Mouse (Mus musculus): ENCODE results near the gene Mavs. TPM values are rescaled to one million over a fixed set of nuclear protein-coding genes. Genes with fewer than 3 reads are reported as not detected.
A peak's percentile ranks its signal among the peaks of the same experiment; 100 is the strongest.

The Mavs gene
- polyA plus RNA-seq, 1 experiment from 2014 or later = 16.3 TPM

DNA sequence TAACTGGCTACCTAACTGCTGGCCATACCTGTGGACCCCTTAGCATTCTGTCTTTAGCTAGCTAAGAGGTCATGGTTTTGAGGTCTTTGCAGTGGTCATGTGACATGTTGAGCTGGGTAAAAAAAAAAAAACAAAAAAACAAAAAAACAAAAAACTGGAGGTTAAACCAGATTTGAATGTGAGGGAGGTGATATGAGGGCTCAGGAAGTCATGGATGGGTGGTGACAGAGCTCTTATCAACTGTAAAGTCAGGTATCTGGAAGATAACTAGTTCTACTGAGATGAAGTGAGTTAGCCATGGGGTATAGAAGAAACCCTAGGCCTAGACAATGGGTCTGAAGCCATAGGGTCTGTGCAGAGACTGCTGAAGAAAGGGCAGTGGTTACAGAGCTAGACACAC, 8.3 kb downstream of the Mavs start:
- Histone ChIP-seq H3K27me3 (no peaks in the 10 kb centered on the region), H3K4me2 (replicated peaks) (no peak overlapping the region), H3K9me3 (no peaks in the 10 kb centered on the region), H3K36me3 (peaks cover 74% of the 10 kb centered on the region), H3K4me3 (no peak overlapping the region), H3K9ac (no peak overlapping the region), H3K4me1 (no peaks in the 10 kb centered on the region), H3K27ac (no peak overlapping the region)
- ATAC-seq (ENCODE audit: insufficient number of reproducible peaks, insufficient read depth, low FRiP score, low TSS enrichment) = no peak

DNA sequence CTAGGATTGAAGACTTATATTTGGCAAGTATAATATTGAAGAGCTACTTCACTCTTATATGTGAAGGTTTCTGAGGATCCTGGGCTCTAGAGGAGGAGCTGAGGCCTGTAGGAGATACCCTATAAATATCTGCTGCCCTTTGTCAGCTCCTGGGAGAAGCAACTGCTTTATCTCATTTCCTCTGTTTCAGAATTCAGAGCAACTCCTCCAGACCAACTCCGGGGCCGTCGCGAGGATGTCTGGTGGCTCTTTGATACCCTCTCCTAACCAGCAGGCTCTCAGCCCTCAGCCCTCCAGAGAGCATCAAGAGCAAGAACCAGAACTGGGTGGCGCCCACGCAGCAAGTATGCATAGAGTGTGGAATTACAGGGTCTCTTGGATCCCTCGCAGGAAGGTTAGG, 9.1 kb downstream of the Mavs start:
- Histone ChIP-seq H3K4me1 (no peaks in the 10 kb centered on the region), H3K9me3 (no peaks in the 10 kb centered on the region), H3K36me3 (peaks cover 82% of the 10 kb centered on the region), H3K4me3 (no peak overlapping the region), H3K27ac (no peak overlapping the region), H3K9ac (no peak overlapping the region), H3K4me2 (replicated peaks) (no peak overlapping the region), H3K27me3 (no peaks in the 10 kb centered on the region)
- 86% methylated on average over 7 of the region's 7 CpGs for WGBS
- no peak for ATAC-seq (ENCODE audit: insufficient number of reproducible peaks, insufficient read depth, low FRiP score, low TSS enrichment)

DNA sequence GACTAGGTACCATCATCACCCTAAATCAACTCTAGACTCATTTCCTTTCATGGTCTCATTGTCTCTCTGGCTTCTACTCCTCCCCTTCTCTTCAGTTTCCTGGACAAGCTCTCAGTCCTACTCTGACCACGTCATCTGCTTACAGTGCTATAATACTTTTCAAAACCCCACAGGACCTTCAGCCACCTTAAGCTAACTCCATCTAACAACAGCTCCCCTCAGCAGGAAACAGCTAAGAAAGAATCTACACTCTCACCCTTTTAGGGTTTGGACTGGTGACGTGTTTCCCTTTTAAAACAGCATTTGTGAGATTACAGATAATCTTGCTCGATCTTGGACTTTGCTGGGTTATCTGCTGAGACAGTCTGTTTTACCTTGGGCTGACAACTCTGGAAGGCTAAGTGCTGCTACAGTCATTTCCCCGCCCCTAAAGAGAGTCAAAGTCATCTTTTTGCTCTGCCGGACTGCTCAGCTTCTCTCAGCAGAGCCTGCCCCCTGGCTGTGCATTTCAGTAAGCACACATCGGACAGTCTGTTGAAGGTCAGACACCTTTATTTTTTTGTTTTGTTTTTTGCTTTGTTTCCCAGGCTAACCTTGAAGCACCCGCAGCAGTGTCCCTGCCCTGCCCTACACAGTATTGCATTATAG, 19.9 kb downstream of the Mavs start:
- Histone ChIP-seq H3K27me3 (no peaks in the 10 kb centered on the region), H3K9ac (no peak overlapping the region), H3K4me1 (no peaks in the 10 kb centered on the region), H3K27ac (0 out of 2 replicates have a peak overlapping the region, but pooled peaks have one; percentile 8), H3K36me3 (no peaks in the 10 kb centered on the region), H3K4me2 (replicated peaks) (no peak overlapping the region), H3K4me3 (no peak overlapping the region), H3K9me3 (no peaks in the 10 kb centered on the region)
- WGBS = 27% methylated on average over 7 of the region's 7 CpGs
- ATAC-seq (ENCODE audit: insufficient number of reproducible peaks, insufficient read depth, low FRiP score, low TSS enrichment) = 0 out of 2 replicates have a peak, but pooled peaks have one; percentile 29

DNA sequence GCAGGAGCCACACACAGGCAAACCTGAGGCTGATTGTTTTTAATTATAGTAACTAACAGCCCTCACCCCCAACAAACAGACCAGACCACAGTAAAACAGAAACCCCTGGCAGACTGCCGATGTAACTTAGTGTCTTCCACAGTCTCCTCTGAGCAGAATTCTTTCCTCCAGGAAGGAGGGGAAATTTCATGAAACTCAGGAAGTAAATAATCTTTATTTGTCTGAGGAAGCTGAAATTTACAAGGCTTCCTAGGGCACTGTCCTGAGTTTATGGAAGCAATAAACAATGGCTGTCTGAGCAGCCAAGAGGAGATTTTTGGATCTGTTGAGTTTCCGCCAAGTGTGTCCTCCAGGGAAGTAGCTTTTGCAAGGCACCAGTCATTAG, 20.5 kb downstream of the Mavs start:
- no peak for ATAC-seq (ENCODE audit: insufficient number of reproducible peaks, insufficient read depth, low FRiP score, low TSS enrichment)
- Histone ChIP-seq H3K9me3 (no peaks in the 10 kb centered on the region), H3K27ac (no peak overlapping the region), H3K27me3 (no peaks in the 10 kb centered on the region), H3K4me1 (no peaks in the 10 kb centered on the region), H3K36me3 (no peaks in the 10 kb centered on the region), H3K4me2 (replicated peaks) (no peak overlapping the region), H3K9ac (no peak overlapping the region), H3K4me3 (no peak overlapping the region)
- 58% methylated on average over 2 of the region's 2 CpGs for WGBS

DNA sequence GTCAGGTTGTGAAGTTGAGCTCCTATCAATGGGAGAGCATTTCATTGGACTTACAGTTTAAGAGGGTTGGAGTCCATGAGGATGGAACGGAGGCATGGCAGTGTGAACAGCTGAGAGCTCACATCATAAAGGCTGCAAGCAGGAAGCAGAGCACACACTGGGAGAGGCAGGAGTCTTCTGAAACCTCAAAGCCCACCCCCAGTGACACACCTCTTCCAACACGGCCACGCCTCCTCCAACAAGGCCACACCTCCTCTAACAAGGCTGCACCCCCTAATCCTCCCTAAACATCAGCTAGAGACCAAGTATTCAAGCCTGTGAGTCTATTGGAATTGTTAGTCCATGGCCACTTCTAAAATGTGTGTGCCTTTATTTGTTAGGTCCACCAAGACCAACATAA, 21.9 kb downstream of the Mavs start:
- H3K4me1 ChIP-seq = no peaks in the 10 kb centered on the region; the same call in 1 of the 2 replicates
- no peaks in the 10 kb centered on the region for H3K9me3 ChIP-seq
- no peak overlapping the region for H3K9ac ChIP-seq
- WGBS = 52% methylated on average over 3 of the region's 3 CpGs
- no peak overlapping the region for H3K4me3 ChIP-seq
- no peaks in the 10 kb centered on the region for H3K36me3 ChIP-seq
- no peak overlapping the region for H3K4me2 ChIP-seq (replicated peaks)
- no peak overlapping the region for H3K27ac ChIP-seq
- no peaks in the 10 kb centered on the region for H3K27me3 ChIP-seq
- ATAC-seq (ENCODE audit: insufficient number of reproducible peaks, insufficient read depth, low FRiP score, low TSS enrichment) = no peak

DNA sequence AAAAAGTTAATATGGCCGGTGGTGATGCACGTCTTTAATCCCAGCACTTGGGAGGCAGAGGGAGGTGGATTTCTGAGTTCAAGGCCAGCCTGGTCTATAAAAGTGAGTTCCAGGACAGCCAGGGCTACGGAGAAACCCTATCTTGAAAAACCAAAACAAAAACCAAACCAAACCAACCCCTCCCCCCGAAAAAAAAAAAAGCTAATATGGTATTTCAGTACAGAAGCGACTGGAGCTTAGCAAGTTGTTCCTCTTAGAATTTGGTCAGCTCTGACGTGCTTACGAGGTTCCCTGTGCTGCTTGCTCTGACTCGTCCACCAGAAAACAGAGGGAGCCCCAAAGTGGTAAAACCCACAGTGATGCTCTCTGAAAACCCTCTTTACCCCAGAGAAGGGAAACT, 24.8 kb downstream of the Mavs start:
- Histone ChIP-seq H3K4me1 (peaks cover 4% of the 10 kb centered on the region; the same call in 1 of the 2 replicates), H3K9me3 (no peaks in the 10 kb centered on the region), H3K27me3 (no peaks in the 10 kb centered on the region), H3K36me3 (no peaks in the 10 kb centered on the region), H3K4me2 (replicated peaks) (no peak overlapping the region), H3K4me3 (no peak overlapping the region), H3K27ac (no peak overlapping the region), H3K9ac (no peak overlapping the region)
- no peak for ATAC-seq (ENCODE audit: insufficient number of reproducible peaks, insufficient read depth, low FRiP score, low TSS enrichment)
- 77% methylated on average over 8 of the region's 8 CpGs for WGBS

DNA sequence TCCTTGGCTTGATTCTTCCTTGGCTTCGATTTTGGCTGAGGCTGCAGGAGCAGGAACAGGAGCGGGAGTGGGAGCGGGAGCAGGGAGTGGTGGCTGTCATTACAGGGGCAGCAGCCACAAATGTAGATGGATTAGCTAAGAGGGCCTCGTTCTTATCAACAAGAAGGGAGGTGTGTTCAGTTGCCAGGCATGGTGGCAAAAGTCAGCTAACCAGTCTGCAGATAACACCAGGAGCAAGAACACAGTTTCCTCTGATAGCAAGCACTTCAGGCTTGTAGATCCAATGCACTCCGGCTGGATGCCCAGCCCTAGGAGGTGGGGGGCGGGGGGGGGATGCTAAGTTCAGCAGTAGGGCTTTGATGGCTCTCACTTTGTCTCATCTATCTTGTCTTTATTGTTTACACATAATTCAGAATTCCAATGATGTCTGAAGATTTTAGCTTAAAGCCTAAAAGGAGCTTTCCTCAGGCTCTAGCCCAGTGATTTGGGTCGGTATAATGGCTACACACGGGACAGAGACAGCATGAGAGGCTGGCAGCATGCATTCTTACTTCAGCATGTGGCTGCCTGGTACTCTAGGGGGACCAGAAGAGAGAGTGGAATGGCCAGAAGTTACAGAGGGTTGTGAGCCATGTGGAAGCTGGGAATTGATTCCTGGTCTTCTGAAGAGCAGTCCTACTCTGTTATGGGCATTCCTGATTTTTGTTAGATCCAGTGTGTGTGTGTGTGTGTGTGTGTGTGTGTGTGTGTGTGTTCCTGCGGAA, 26.9 kb downstream of the Mavs start:
- H3K9ac ChIP-seq = no peak overlapping the region
- no peak overlapping the region for H3K4me2 ChIP-seq (replicated peaks)
- whole genome bisulfite sequencing = 65% methylated on average over 9 of the region's 9 CpGs
- peaks cover 19% of the 10 kb centered on the region for H3K4me1 ChIP-seq
- H3K27ac ChIP-seq = 0 out of 2 replicates have a peak overlapping the region, but pooled peaks have one; percentile 100
- no peak for ATAC-seq (ENCODE audit: insufficient number of reproducible peaks, insufficient read depth, low FRiP score, low TSS enrichment)
- no peak overlapping the region for H3K4me3 ChIP-seq
- H3K27me3 ChIP-seq = no peaks in the 10 kb centered on the region
- peaks cover 7% of the 10 kb centered on the region; the same call in 1 of the 2 replicates for H3K36me3 ChIP-seq
- H3K9me3 ChIP-seq = no peaks in the 10 kb centered on the region

DNA sequence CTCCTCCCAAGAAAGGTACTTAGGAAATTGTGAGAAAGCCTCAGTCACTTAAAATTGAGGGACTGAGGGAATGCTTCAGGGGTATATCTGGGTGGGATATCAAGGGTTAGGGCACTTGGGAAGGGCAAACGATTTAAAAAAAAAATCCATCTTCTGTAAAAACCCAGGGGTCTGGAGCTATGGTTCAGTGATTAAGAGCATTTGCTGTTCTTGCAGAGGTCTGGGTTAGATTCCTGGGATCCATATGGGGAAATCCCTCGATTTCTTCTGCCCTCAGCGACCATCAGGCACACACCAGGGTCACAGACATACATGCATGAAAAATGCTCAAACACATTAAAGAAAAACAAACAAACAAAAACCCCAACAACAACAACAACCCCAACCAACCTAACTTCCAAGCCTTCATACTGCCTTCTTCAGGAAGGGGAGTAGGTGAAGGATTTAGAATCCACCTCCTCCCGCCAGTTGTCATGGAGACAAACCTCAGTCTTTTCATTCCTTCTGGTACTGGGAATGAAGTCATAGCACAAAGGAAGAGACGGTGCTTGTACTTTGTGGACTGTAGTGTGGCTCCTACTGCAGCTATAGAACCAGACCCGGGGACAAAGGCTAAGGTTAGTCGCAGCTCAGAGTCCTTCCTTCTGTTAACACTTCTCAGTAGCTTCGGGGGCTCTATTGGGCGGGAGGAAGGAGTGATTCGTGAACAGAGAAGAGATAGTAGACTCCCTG, 27.8 kb downstream of the Mavs start:
- peak overlapping the region; percentile 97 for H3K9ac ChIP-seq
- peaks cover 19% of the 10 kb centered on the region for H3K4me1 ChIP-seq
- peak overlapping the region; percentile 87 for H3K4me3 ChIP-seq
- peak overlapping the region; percentile 63 for H3K4me2 ChIP-seq (replicated peaks)
- peak; percentile 79 for ATAC-seq (ENCODE audit: insufficient number of reproducible peaks, insufficient read depth, low FRiP score, low TSS enrichment)
- no peaks in the 10 kb centered on the region for H3K27me3 ChIP-seq
- 4% methylated on average over 10 of the region's 10 CpGs for WGBS
- H3K27ac ChIP-seq = peak overlapping the region; percentile 100
- no peaks in the 10 kb centered on the region for H3K9me3 ChIP-seq
- H3K36me3 ChIP-seq = peaks cover 7% of the 10 kb centered on the region; the same call in 1 of the 2 replicates

DNA sequence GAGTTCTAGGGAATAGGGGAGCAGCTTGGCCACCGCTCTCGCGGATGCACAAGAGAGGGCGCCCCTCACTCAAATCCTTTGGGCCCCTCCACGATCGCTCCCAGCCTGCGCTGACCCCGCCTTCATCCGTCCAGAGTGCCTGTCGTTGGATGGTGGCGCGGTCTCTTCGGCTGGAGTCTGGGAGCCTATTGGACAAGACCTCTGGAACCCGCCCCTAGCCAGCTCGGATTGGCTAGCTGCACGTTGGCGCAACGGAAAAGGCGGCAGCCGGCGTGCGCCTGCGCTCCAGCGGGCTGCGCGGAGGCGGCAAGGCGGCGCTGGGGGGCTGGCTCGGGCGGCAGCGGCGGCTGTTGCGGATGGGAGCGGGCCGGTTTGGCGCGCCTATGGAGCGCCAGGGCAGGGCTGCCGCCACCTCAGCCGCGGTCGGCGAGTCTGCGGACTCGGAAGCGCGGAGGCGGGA, 28.4 kb downstream of the Mavs start, which contains the start of gene Pank2:
Gene Pank2, plus strand, starts transcription at position 283 of the 460 bp plus-strand sequence.
- Histone ChIP-seq H3K27me3 (no peaks in the 10 kb centered on the region), H3K9ac (peak within 1 kb of the TSS; percentile 97), H3K4me1 (peaks cover 19% of the 10 kb centered on the region), H3K27ac (peak within 1 kb of the TSS; percentile 100), H3K36me3 (peaks cover 7% of the 10 kb centered on the region; the same call in 1 of the 2 replicates), H3K9me3 (no peaks in the 10 kb centered on the region), H3K4me2 (replicated peaks) (peak within 1 kb of the TSS; percentile 70), H3K4me3 (peak within 1 kb of the TSS; percentile 87)
- peak; percentile 100 for ATAC-seq (ENCODE audit: insufficient number of reproducible peaks, insufficient read depth, low FRiP score, low TSS enrichment)
- under 1% methylated on average over 49 of the region's 49 CpGs for WGBS

DNA sequence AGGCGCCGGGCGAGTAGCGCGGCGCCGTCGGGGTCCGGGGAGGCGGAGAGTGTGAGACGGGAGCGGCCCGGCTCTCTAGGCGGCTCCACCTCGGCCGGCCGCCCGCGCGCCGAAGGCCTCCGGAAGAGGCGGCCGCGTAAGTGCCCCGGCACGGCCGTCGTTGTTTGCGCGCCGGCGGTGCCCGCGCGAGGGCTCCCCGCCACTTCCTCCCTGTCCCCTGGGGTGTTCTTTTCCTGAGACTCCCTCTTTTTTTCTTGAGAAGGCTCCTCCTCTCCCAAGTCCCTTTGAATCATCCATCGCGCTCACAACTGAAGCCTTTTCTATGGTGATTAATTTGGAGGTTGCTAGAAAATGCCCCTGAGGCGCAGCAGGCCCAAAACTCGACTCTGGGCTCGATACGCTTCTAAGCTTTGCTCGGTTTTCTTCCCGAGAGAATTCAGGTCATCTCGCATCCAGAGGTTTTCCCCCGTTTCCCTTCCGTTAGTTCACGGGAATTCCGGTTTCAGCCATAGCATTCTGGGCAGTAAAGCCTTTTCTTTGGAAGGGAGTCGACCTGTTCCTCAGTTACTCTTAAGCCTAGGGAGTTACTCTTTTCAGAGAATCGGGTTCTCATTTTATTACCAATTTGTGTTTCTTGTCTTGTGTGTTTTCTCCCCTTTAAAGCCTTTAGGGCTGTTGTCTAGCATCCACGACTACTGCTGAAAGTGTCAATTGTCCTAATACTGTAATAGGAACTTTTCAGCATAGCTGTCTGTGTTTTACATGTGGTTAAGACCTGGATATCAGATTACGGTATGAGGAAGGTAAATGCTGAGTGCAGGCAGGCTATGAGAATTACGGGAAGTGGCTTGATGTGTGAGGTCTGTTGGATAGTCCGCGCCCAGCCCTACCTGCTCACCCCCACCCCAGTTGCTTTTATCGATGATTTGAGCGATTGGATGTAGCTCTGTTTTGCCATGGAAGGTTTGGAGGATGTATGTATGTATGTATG, 29.1 kb downstream of the Mavs start:
- Histone ChIP-seq H3K4me3 (peak overlapping the region; percentile 87), H3K9ac (peak overlapping the region; percentile 97), H3K27me3 (no peaks in the 10 kb centered on the region), H3K9me3 (no peaks in the 10 kb centered on the region), H3K4me1 (peaks cover 19% of the 10 kb centered on the region), H3K4me2 (replicated peaks) (peak overlapping the region; percentile 70), H3K36me3 (peaks cover 7% of the 10 kb centered on the region; the same call in 1 of the 2 replicates), H3K27ac (peak overlapping the region; percentile 100)
- ATAC-seq (ENCODE audit: insufficient number of reproducible peaks, insufficient read depth, low FRiP score, low TSS enrichment) = peak; percentile 72
- WGBS = under 1% methylated on average over 59 of the region's 59 CpGs
